Mouse (Mus musculus) liver, adult 2 months (tissue): Measurements from ENCODE around the gene Rabggta. TPM values are rescaled to one million over a fixed set of nuclear protein-coding genes. Genes with fewer than 3 reads are reported as not detected.

Source experiments
- DNase-seq: peaks from one replicate; pipeline ENCODE4 v3.0.0-alpha.2; 2011; ENCODE audit warnings: low read depth, low spot score; ENCODE audit errors: extremely low read depth
- H3K27ac ChIP-seq: fragments of 200-500 bp; replicated peaks from 2 replicates; pipeline ENCODE4 v1.5.1; 2012; ENCODE audit warnings: low read depth, mild to moderate bottlenecking, control low read depth, inconsistent platforms, low read length; ENCODE audit not compliant: insufficient read depth
- H3K27me3 ChIP-seq: fragments of 200-500 bp; 2 replicates; pipeline ENCODE4 v1.6.1; 2012; ENCODE audit warnings: mild to moderate bottlenecking, moderate library complexity, low read length, inconsistent platforms; ENCODE audit not compliant: control insufficient read depth, insufficient read depth
- H3K36me3 ChIP-seq: fragments of 200-500 bp; 2 replicates; pipeline ENCODE4 v1.6.1; 2012; ENCODE audit warnings: low read length, inconsistent platforms; ENCODE audit not compliant: control insufficient read depth, insufficient read depth
- H3K4me1 ChIP-seq: fragments of 200-500 bp; 2 replicates; pipeline ENCODE4 v1.6.1; 2011; ENCODE audit warnings: low read length; ENCODE audit not compliant: control insufficient read depth, insufficient read depth
- H3K4me3 ChIP-seq: fragments of 200-500 bp; 2 replicates; pipeline ENCODE4 v1.5.1; 2011; ENCODE audit warnings: low read depth, mild to moderate bottlenecking, control low read depth, low read length, moderate library complexity; ENCODE audit not compliant: insufficient read depth
- H3K79me2 ChIP-seq: fragments of 200-500 bp; 2 replicates; pipeline ENCODE4 v1.6.1; 2012; ENCODE audit warnings: inconsistent platforms, mild to moderate bottlenecking, low read length, moderate library complexity; ENCODE audit not compliant: control insufficient read depth, insufficient read depth
- H3K9ac ChIP-seq: fragments of 200-500 bp; 2 replicates; pipeline ENCODE4 v1.6.1; 2012; ENCODE audit warnings: low read depth, mild to moderate bottlenecking, control low read depth, inconsistent platforms, low read length
- CTCF ChIP-seq: fragments of 200-500 bp; IDR thresholded peaks from 2 replicates; pipeline ENCODE4 v1.5.1; 2011; ENCODE audit warnings: low read depth, low read length, control low read depth
- POLR2A ChIP-seq: fragments of 200-500 bp; IDR thresholded peaks from 2 replicates; pipeline ENCODE4 v1.6.1; 2011; ENCODE audit warnings: low read length, control low read depth; ENCODE audit not compliant: insufficient read depth; ENCODE audit errors: extremely low read depth
- WGBS: fragments of 180-500 bp; shearing (Covaris S2); methylation state at CpG from one replicate; pipeline ENCODE4 v1.1.7; 2018; 5-methylcytosine and 5-hydroxymethylcytosine counted together
- polyA plus RNA-seq: library from polyadenylated mRNA; depleted of rRNA; stranded (reverse); fragments of >200 nt; gene quantifications from 2 replicates; pipeline ENCODE4 v1.2.3, GENCODE M21; 2012
- total RNA-seq: library from RNA; depleted of rRNA; stranded (reverse); fragments of >200 nt; gene quantifications from 2 replicates; pipeline ENCODE4 v1.2.3, GENCODE M21; 2014

Gene Rabggta
- total and polyA plus RNA-seq, 2 experiments = 28.7 to 64.0 TPM

- H3K9ac ChIP-seq = peak within 1 kb of the TSS; percentile 80
- TF ChIP-seq POLR2A = no peak
- no peak for TF ChIP-seq CTCF
- H3K79me2 ChIP-seq = peaks cover 4% of the 10 kb centered on the region; the same call in 1 of the 2 replicates
- no peaks in the 10 kb centered on the region for H3K27me3 ChIP-seq
- H3K36me3 ChIP-seq = peaks cover 3% of the 10 kb centered on the region; the same call in 1 of the 2 replicates
- H3K4me3 ChIP-seq = peak within 1 kb of the TSS; percentile 82
- 26% methylated on average over 4 of the region's 4 CpGs for WGBS
- H3K4me1 ChIP-seq = peaks cover 24% of the 10 kb centered on the region
- DNase-seq = no peak
- H3K27ac ChIP-seq = peak within 1 kb of the TSS; percentile 87
Observed at GRCm38 (mm10) chr14:55713729-55714122, 8.3 kb downstream of the Rabggta start, which contains the start of gene Tgm1. Gene Tgm1 (minus strand): TSS chr14:55713926.

GRCm38 (mm10) chr14:55713007-55713728 is 8.9 kb downstream of the Rabggta start:
- 4% methylated on average over 25 of the region's 25 CpGs for WGBS
- Histone ChIP-seq H3K4me3 (peak overlapping the region; percentile 82), H3K4me1 (peaks cover 24% of the 10 kb centered on the region), H3K27ac (peak overlapping the region; percentile 87), H3K27me3 (no peaks in the 10 kb centered on the region), H3K36me3 (peaks cover 4% of the 10 kb centered on the region; the same call in 1 of the 2 replicates), H3K79me2 (peaks cover 4% of the 10 kb centered on the region; the same call in 1 of the 2 replicates), H3K9ac (peak overlapping the region; percentile 80)
- 0 out of 2 replicates have a peak, but pooled peaks have one; percentile 23 for TF ChIP-seq POLR2A
- no peak for TF ChIP-seq CTCF
- peak; percentile 74 for DNase-seq

GRCm38 (mm10) chr14:55711786-55712185 is 10.3 kb downstream of the Rabggta start:
- H3K27me3 ChIP-seq = no peaks in the 10 kb centered on the region
- 74% methylated on average over 7 of the region's 7 CpGs for WGBS
- H3K27ac ChIP-seq = no peak overlapping the region
- peaks cover 24% of the 10 kb centered on the region for H3K4me1 ChIP-seq
- H3K9ac ChIP-seq = no peak overlapping the region; the same call in 1 of the 2 replicates
- H3K79me2 ChIP-seq = peaks cover 4% of the 10 kb centered on the region; the same call in 1 of the 2 replicates
- peak; percentile 20 for TF ChIP-seq CTCF
- no peak for TF ChIP-seq POLR2A
- DNase-seq = no peak
- 0 out of 2 replicates have a peak, but pooled peaks cover 3% of the 10 kb centered on the region for H3K36me3 ChIP-seq
- H3K4me3 ChIP-seq = peak overlapping the region; percentile 82

DNA sequence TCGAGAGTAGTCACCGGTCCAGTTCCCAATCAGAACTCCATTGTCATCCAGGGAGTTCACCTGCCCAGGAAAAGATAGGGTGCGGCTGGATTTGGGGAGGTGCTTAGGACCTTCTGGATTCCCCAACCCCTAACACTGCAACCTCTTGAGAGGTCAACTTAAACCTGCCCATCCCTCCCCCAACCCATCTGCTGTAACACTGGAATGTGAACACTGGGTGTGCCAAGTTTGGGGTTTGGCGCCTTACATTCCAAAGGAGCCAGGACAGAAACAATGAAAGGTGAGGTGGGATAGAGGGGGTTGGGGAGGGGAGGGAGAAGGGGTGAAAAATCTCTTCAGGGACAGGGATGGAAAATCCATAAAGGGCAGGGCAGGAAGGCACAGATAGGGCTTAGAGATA is 12.6 kb downstream of the Rabggta start:
- Histone ChIP-seq H3K4me1 (peaks cover 20% of the 10 kb centered on the region), H3K4me3 (no peak overlapping the region), H3K36me3 (0 out of 2 replicates have a peak, but pooled peaks cover 3% of the 10 kb centered on the region), H3K9ac (no peak overlapping the region), H3K27ac (no peak overlapping the region), H3K79me2 (peaks cover 4% of the 10 kb centered on the region; the same call in 1 of the 2 replicates), H3K27me3 (no peaks in the 10 kb centered on the region)
- DNase-seq = no peak
- TF ChIP-seq POLR2A (no peak), CTCF (no peak)
- 91% methylated on average over 4 of the region's 4 CpGs for WGBS

- Histone ChIP-seq H3K4me3 (no peak overlapping the region), H3K27me3 (no peaks in the 10 kb centered on the region), H3K36me3 (peaks cover 9% of the 10 kb centered on the region; the same call in 1 of the 2 replicates), H3K27ac (no peak overlapping the region), H3K4me1 (peaks cover 9% of the 10 kb centered on the region; the same call in 1 of the 2 replicates), H3K9ac (no peak overlapping the region), H3K79me2 (peaks cover 2% of the 10 kb centered on the region; the same call in 1 of the 2 replicates)
- 91% methylated on average over 5 of the region's 5 CpGs for WGBS
- TF ChIP-seq CTCF (no peak), POLR2A (no peak)
- DNase-seq = no peak
Observed at GRCm38 (mm10) chr14:55707397-55707796, 14.7 kb downstream of the Rabggta start.
